Mouse (Mus musculus): ENCODE data around the gene Zmym2. TPM values are rescaled to one million over a fixed set of nuclear protein-coding genes. Genes with fewer than 3 reads are reported as not detected.
A peak's percentile ranks its signal among the peaks of the same experiment; 100 is the strongest.

The Zmym2 gene
- polyA plus RNA-seq, 1 experiment from 2014 or later: 75.6 TPM

- no peak overlapping the region for H3K27ac ChIP-seq (ENCODE audit: low read length)
- WGBS: 76% methylated on average over 2 of the region's 2 CpGs
- H3K27me3 ChIP-seq (replicated peaks; ENCODE audit: control insufficient read depth, insufficient read depth, low read length): no peaks in the 10 kb centered on the region
- no peak overlapping the region for H3K4me2 ChIP-seq (ENCODE audit: low read length)
- ATAC-seq: peak; percentile 29
- H3K9ac ChIP-seq (replicated peaks; ENCODE audit: low read depth, low read length): no peak overlapping the region
- H3K4me1 ChIP-seq (replicated peaks; ENCODE audit: control insufficient read depth, insufficient read depth, low read length): no peaks in the 10 kb centered on the region
- H3K36me3 ChIP-seq (ENCODE audit: control insufficient read depth, insufficient read depth): peaks cover 8% of the 10 kb centered on the region
- H3K9me3 ChIP-seq (ENCODE audit: control insufficient read depth, low read length): no peaks in the 10 kb centered on the region
- no peak overlapping the region for H3K4me3 ChIP-seq (replicated peaks; ENCODE audit: low read length)
Measured at GRCm38 (mm10) chr14:56963969-56964734, 77.7 kb downstream of the Zmym2 start.

GRCm38 (mm10) chr14:56969653-56970052 is 83.2 kb downstream of the Zmym2 start:
- 61% methylated on average over 8 of the region's 8 CpGs for WGBS
- no peak overlapping the region for H3K27ac ChIP-seq (ENCODE audit: low read length)
- no peak overlapping the region for H3K4me2 ChIP-seq (ENCODE audit: low read length)
- H3K4me1 ChIP-seq (replicated peaks; ENCODE audit: control insufficient read depth, insufficient read depth, low read length): peaks cover 7% of the 10 kb centered on the region; the same call in 1 of the 2 replicates
- H3K9ac ChIP-seq (replicated peaks; ENCODE audit: low read depth, low read length): 0 out of 2 replicates have a peak overlapping the region, but pooled peaks have one; percentile 4
- H3K9me3 ChIP-seq (ENCODE audit: control insufficient read depth, low read length): no peaks in the 10 kb centered on the region
- no peaks in the 10 kb centered on the region for H3K27me3 ChIP-seq (replicated peaks; ENCODE audit: control insufficient read depth, insufficient read depth, low read length)
- no peak for ATAC-seq
- no peak overlapping the region for H3K4me3 ChIP-seq (replicated peaks; ENCODE audit: low read length)
- no peaks in the 10 kb centered on the region for H3K36me3 ChIP-seq (ENCODE audit: control insufficient read depth, insufficient read depth)

GRCm38 (mm10) chr14:56970160-56970559 is 83.7 kb downstream of the Zmym2 start:
- Histone ChIP-seq H3K27me3 (replicated peaks; ENCODE audit: control insufficient read depth, insufficient read depth, low read length) (no peaks in the 10 kb centered on the region), H3K27ac (ENCODE audit: low read length) (no peak overlapping the region; the same call in 1 of the 2 replicates), H3K9me3 (ENCODE audit: control insufficient read depth, low read length) (no peaks in the 10 kb centered on the region), H3K9ac (replicated peaks; ENCODE audit: low read depth, low read length) (0 out of 2 replicates have a peak overlapping the region, but pooled peaks have one; percentile 4), H3K4me3 (replicated peaks; ENCODE audit: low read length) (no peak overlapping the region), H3K36me3 (ENCODE audit: control insufficient read depth, insufficient read depth) (no peaks in the 10 kb centered on the region), H3K4me1 (replicated peaks; ENCODE audit: control insufficient read depth, insufficient read depth, low read length) (peaks cover 7% of the 10 kb centered on the region; the same call in 1 of the 2 replicates), H3K4me2 (ENCODE audit: low read length) (no peak overlapping the region)
- 46% methylated on average over 11 of the region's 11 CpGs for WGBS
- ATAC-seq: no peak

GRCm38 (mm10) chr14:56978045-56978655 is 91.7 kb downstream of the Zmym2 start:
- H3K9me3 ChIP-seq (ENCODE audit: control insufficient read depth, low read length): no peaks in the 10 kb centered on the region
- no peaks in the 10 kb centered on the region for H3K4me1 ChIP-seq (replicated peaks; ENCODE audit: control insufficient read depth, insufficient read depth, low read length)
- ATAC-seq: no peak
- no peak overlapping the region for H3K4me2 ChIP-seq (ENCODE audit: low read length)
- no peak overlapping the region for H3K4me3 ChIP-seq (replicated peaks; ENCODE audit: low read length)
- no peak overlapping the region for H3K27ac ChIP-seq (ENCODE audit: low read length)
- H3K36me3 ChIP-seq (ENCODE audit: control insufficient read depth, insufficient read depth): no peaks in the 10 kb centered on the region
- H3K9ac ChIP-seq (replicated peaks; ENCODE audit: low read depth, low read length): no peak overlapping the region
- 35% methylated on average over 8 of the region's 8 CpGs for WGBS
- H3K27me3 ChIP-seq (replicated peaks; ENCODE audit: control insufficient read depth, insufficient read depth, low read length): no peaks in the 10 kb centered on the region

GRCm38 (mm10) chr14:56988621-56989020 is 102.2 kb downstream of the Zmym2 start:
- Histone ChIP-seq H3K36me3 (ENCODE audit: control insufficient read depth, insufficient read depth) (no peaks in the 10 kb centered on the region), H3K9me3 (ENCODE audit: control insufficient read depth, low read length) (no peaks in the 10 kb centered on the region), H3K4me1 (replicated peaks; ENCODE audit: control insufficient read depth, insufficient read depth, low read length) (no peaks in the 10 kb centered on the region), H3K27me3 (replicated peaks; ENCODE audit: control insufficient read depth, insufficient read depth, low read length) (no peaks in the 10 kb centered on the region), H3K27ac (ENCODE audit: low read length) (no peak overlapping the region), H3K9ac (replicated peaks; ENCODE audit: low read depth, low read length) (no peak overlapping the region), H3K4me3 (replicated peaks; ENCODE audit: low read length) (no peak overlapping the region), H3K4me2 (ENCODE audit: low read length) (no peak overlapping the region)
- no peak for ATAC-seq
- 79% methylated on average over 4 of the region's 4 CpGs for WGBS

Other genes starting within 250 kb of the Zmym2 start
- gene Mphosph8, start 218.4 kb upstream of the Zmym2 start, polyA plus RNA-seq (2015; fragmentation: Nextera tagmentation; extraction: Ambion mirVana): 32.9 and 39.4 TPM in 2 replicates
- 36.7 and 48.5 TPM in 2 replicates for gene Pspc1, start 108.3 kb upstream of the Zmym2 start, polyA plus RNA-seq (2015; fragmentation: Nextera tagmentation; extraction: Ambion mirVana)
- gene Zmym5, start 74.9 kb upstream of the Zmym2 start, polyA plus RNA-seq (2015; fragmentation: Nextera tagmentation; extraction: Ambion mirVana): 32.4 and 36.0 TPM in 2 replicates
- gene Gja3, start 171.4 kb downstream of the Zmym2 start, polyA plus RNA-seq (2015; fragmentation: Nextera tagmentation; extraction: Ambion mirVana): 0.10 and 0.34 TPM in 2 replicates
- 8.0 and 12.4 TPM in 2 replicates for gene Gjb2, start 218.0 kb downstream of the Zmym2 start, polyA plus RNA-seq (2015; fragmentation: Nextera tagmentation; extraction: Ambion mirVana)
- gene Gm4491, start 229.2 kb downstream of the Zmym2 start, polyA plus RNA-seq (2015; fragmentation: Nextera tagmentation; extraction: Ambion mirVana): not detected in 2 replicates
- gene Gjb6, start 247.0 kb downstream of the Zmym2 start, polyA plus RNA-seq (2015; fragmentation: Nextera tagmentation; extraction: Ambion mirVana): 11.6 and 16.7 TPM in 2 replicates

Measured in forebrain, embryonic 16.5 days (tissue).